Mouse (Mus musculus) stomach, postnatal 0 days (tissue): ENCODE results near the gene Klrc3. TPM values are rescaled to one million over a fixed set of nuclear protein-coding genes. Genes with fewer than 3 reads are reported as not detected.
"Not testable (repeated sequence)": the region's sequence is repeated elsewhere in the genome, so short reads cannot be mapped to it uniquely, and the experiment has no call there.

ENCODE experiments used
- ATAC-seq: fragments of 200-750 bp; cut with Nextera tagmentation; 2 replicates; pipeline ENCODE4 v1.8.0; 2017; ENCODE audit not compliant: low FRiP score, low TSS enrichment
- DNase-seq: peaks from one replicate; pipeline ENCODE4 v3.0.0-alpha.2; 2016; ENCODE audit warnings: low spot score
- H3K27ac ChIP-seq: fragments of 300-500 bp; sonication (generic); replicated peaks from 2 replicates; pipeline ENCODE4 v1.5.1; 2014; ENCODE audit warnings: mild to moderate bottlenecking, control low read depth
- H3K27me3 ChIP-seq: fragments of 300-500 bp; sonication (generic); 2 replicates; pipeline ENCODE4 v1.6.1; 2014; ENCODE audit warnings: low read length; ENCODE audit not compliant: control insufficient read depth, insufficient read depth
- H3K36me3 ChIP-seq: fragments of 300-500 bp; sonication (generic); 2 replicates; pipeline ENCODE4 v1.6.1; 2014; ENCODE audit warnings: low read length, mixed read lengths; ENCODE audit not compliant: control insufficient read depth, insufficient read depth
- H3K4me1 ChIP-seq: fragments of 300-500 bp; sonication (generic); replicated peaks from 2 replicates; pipeline ENCODE4 v1.6.1; 2014; ENCODE audit warnings: antibody characterized with exemption; ENCODE audit not compliant: control insufficient read depth, insufficient read depth
- H3K4me2 ChIP-seq: fragments of 300-500 bp; sonication (generic); replicated peaks from 2 replicates; pipeline ENCODE4 v1.6.1; 2014; ENCODE audit warnings: low read depth, mild to moderate bottlenecking, control low read depth, moderate library complexity
- H3K4me3 ChIP-seq: fragments of 300-500 bp; sonication (generic); 2 replicates; pipeline ENCODE4 v1.5.1; 2014; ENCODE audit warnings: low read depth, low read length, control low read depth
- H3K9ac ChIP-seq: fragments of 300-500 bp; sonication (generic); 2 replicates; pipeline ENCODE4 v1.6.1; 2014; ENCODE audit warnings: mild to moderate bottlenecking, low read length, control low read depth, mixed read lengths
- H3K9me3 ChIP-seq: fragments of 300-500 bp; sonication (generic); 2 replicates; pipeline ENCODE4 v1.6.1; 2016; ENCODE audit warnings: low read length; ENCODE audit not compliant: control insufficient read depth
- CTCF ChIP-seq: IDR thresholded peaks from 2 replicates; pipeline ENCODE4 v1.5.1; 2016; ENCODE audit warnings: antibody characterized with exemption, low read depth, mild to moderate bottlenecking, moderate library complexity
- EP300 ChIP-seq: optimal IDR thresholded peaks from 2 replicates; pipeline ENCODE3; 2016; ENCODE audit warnings: antibody characterized with exemption
- WGBS: fragments of 180-500 bp; shearing (Covaris S2); extraction: QIAGEN DNeasy Blood & Tissue Kit; methylation state at CpG from one replicate; pipeline ENCODE4 v1.1.7; 2014; 5-methylcytosine and 5-hydroxymethylcytosine counted together
- polyA plus RNA-seq: library from polyadenylated mRNA; unstranded; fragments of >200 nt; fragmentation: Nextera tagmentation; extraction: Ambion mirVana; gene quantifications from 2 replicates; pipeline ENCODE4 v1.2.1, GENCODE M21; 2015

Klrc3 gene
- polyA plus RNA-seq, result not detected in 2 replicates

GRCm38 (mm10) chr6:129643237-129643636 is at the start of gene Klrc3:
Gene Klrc3 (minus strand): TSS chr6:129643337.
- DNase-seq, result not testable (repeated sequence)
- WGBS, result 83% methylated on average over 3 of the region's 3 CpGs

DNA sequence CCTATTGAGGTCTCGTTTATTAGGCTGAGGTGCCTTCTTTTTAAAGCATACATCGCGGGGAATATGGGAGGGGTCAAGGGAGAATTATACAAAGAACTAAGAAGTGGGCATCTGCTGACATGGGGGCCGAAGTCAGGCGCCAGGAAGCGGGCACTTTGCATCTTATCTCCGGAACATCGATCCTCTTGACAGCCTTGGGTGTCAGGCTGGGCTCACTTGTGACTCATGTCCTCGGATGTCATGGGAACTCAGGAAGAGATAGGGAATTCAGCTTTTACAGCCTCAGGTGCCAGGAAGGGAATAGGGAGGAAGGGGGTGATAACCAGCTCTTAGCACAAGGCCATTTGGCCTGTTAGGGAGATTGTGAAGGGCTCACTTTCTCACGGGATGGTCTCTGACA is 48.3 kb upstream of the Klrc3 start:
- not testable (repeated sequence) for H3K36me3 ChIP-seq, H3K27ac ChIP-seq, H3K9me3 ChIP-seq, H3K4me2 ChIP-seq, H3K27me3 ChIP-seq, DNase-seq, H3K9ac ChIP-seq, H3K4me1 ChIP-seq, H3K4me3 ChIP-seq, ATAC-seq
- 71% methylated on average over 10 of the region's 10 CpGs for WGBS

More at GRCm38 (mm10) chr6:129643237-129643636, at the start of gene Klrc3:
- H3K27me3 ChIP-seq, H3K4me1 ChIP-seq, H3K36me3 ChIP-seq, H3K4me3 ChIP-seq, H3K27ac ChIP-seq, H3K4me2 ChIP-seq, ATAC-seq, H3K9ac ChIP-seq, H3K9me3 ChIP-seq: not testable (repeated sequence)

DNA sequence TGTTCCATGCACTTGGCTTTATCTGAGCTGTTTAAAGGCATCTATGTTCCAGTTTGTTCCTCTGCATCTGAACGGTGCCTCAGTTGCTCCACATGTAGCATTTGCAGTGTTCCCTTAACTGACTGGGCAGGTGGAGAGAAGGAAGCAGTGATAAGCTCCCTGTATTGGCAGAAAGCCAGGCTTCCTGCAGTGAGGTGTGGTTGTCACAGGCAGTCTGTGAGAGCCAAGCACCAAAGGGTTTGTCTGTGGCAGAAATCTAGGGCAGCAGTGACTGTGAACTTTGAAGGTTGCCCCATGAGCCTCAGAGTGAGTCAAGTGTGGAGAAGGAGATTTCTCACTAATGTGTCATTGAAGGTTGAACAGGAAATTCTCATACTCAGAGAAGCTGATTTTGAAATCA is 37.2 kb upstream of the Klrc3 start:
- 63% methylated on average over 1 of the region's 1 CpGs for WGBS

GRCm38 (mm10) chr6:129678873-129679272 is 35.7 kb upstream of the Klrc3 start, which contains the start of gene Klrc1:
Gene Klrc1 (minus strand): TSS chr6:129678973.
- Histone ChIP-seq H3K4me1 (no peaks in the 10 kb centered on the region), H3K9ac (no peak within 1 kb of the TSS), H3K27me3 (no peaks in the 10 kb centered on the region), H3K4me2 (no peak within 1 kb of the TSS), H3K36me3 (no peaks in the 10 kb centered on the region), H3K4me3 (no peak within 1 kb of the TSS), H3K9me3 (no peaks in the 10 kb centered on the region), H3K27ac (no peak within 1 kb of the TSS)
- WGBS, result 70% methylated on average over 3 of the region's 3 CpGs
- ATAC-seq (no peak), DNase-seq (no peak)
- no peak for TF ChIP-seq CTCF
- no peak for TF ChIP-seq EP300

More for the DNA sequence above, 37.2 kb upstream of the Klrc3 start:
- Histone ChIP-seq H3K4me1 (no peaks in the 10 kb centered on the region), H3K36me3 (no peaks in the 10 kb centered on the region), H3K9ac (no peak overlapping the region), H3K4me3 (no peak overlapping the region), H3K27me3 (no peaks in the 10 kb centered on the region), H3K9me3 (no peaks in the 10 kb centered on the region), H3K27ac (no peak overlapping the region), H3K4me2 (no peak overlapping the region)
- DNase-seq (peak; percentile 55), ATAC-seq (peak; percentile 89)
- TF ChIP-seq EP300, result no peak
- no peak for TF ChIP-seq CTCF

- H3K27ac ChIP-seq, ATAC-seq, H3K4me2 ChIP-seq, H3K36me3 ChIP-seq, H3K9me3 ChIP-seq, H3K27me3 ChIP-seq, DNase-seq, H3K4me3 ChIP-seq, H3K9ac ChIP-seq, H3K4me1 ChIP-seq: not testable (repeated sequence)
- WGBS, result no CpG with 5 or more reads among the region's 3 CpGs
These were observed 18.2 kb upstream of the Klrc3 start for GRCm38 (mm10) chr6:129661301-129661700.

- H3K9me3 ChIP-seq, H3K36me3 ChIP-seq, H3K27me3 ChIP-seq, DNase-seq, H3K4me1 ChIP-seq, H3K4me2 ChIP-seq, ATAC-seq, H3K9ac ChIP-seq, H3K4me3 ChIP-seq, H3K27ac ChIP-seq: not testable (repeated sequence)
- 76% methylated on average over 4 of the region's 4 CpGs for WGBS
These were observed 17.5 kb upstream of the Klrc3 start, which contains the start of gene Klrc2 for GRCm38 (mm10) chr6:129660589-129660988. Gene Klrc2 (minus strand): TSS chr6:129660689.

GRCm38 (mm10) chr6:129644054-129644453 is 917 bp upstream of the Klrc3 start:
- H3K4me3 ChIP-seq, H3K4me1 ChIP-seq, H3K36me3 ChIP-seq, ATAC-seq, H3K27ac ChIP-seq, H3K9me3 ChIP-seq, H3K27me3 ChIP-seq, H3K4me2 ChIP-seq, H3K9ac ChIP-seq, DNase-seq: not testable (repeated sequence)
- 67% methylated on average over 1 of the region's 3 CpGs for WGBS

- not testable (repeated sequence) for H3K27me3 ChIP-seq, H3K4me1 ChIP-seq, DNase-seq, H3K4me3 ChIP-seq, H3K9me3 ChIP-seq, H3K9ac ChIP-seq, H3K27ac ChIP-seq, H3K4me2 ChIP-seq, ATAC-seq, H3K36me3 ChIP-seq
- WGBS, result 71% methylated on average over 2 of the region's 2 CpGs
These were observed 12.1 kb downstream of the Klrc3 start for GRCm38 (mm10) chr6:129631046-129631445.
